In genomic region chr1:104957046-104957445, GRCm38 (mm10) we compare ENCODE assay signal across 12 mouse cellular contexts.
DNase-seq lines count a peak whose midpoint lies in the region; ATAC-seq and TF ChIP-seq lines count a peak whose summit lies in the region.
"Had no signal": no experiment of that assay in that cellular context is flagged by ENCODE, and none has a peak within 500 bp of the region (broad histone marks: within the 10 kb centered on the region; RNA-seq: fewer than 3 reads in every experiment).

No protein-coding gene starts in this region.

- WGBS in midbrain, postnatal 0 days, result 17% methylated on average over 6 of the region's 6 CpGs

- H3K4me3 ChIP-seq in midbrain, postnatal 0 days (ENCODE audit: low read depth, low read length), result no peak overlapping the region
- H3K4me3 ChIP-seq: left cerebral cortex, adult 2 months had no signal

- no peak overlapping the region for H3K9ac ChIP-seq in midbrain, postnatal 0 days (replicated peaks; ENCODE audit: low read length, poor library complexity, severe bottlenecking)

- H3K27me3 ChIP-seq in midbrain, postnatal 0 days (ENCODE audit: insufficient read depth, low read length), result no peaks in the 10 kb centered on the region

- no peak for TF ChIP-seq CTCF in midbrain, postnatal 0 days (IDR thresholded peaks at IDR 0.05)

- H3K9me3 ChIP-seq in midbrain, postnatal 0 days (ENCODE audit: low read length), result no peaks in the 10 kb centered on the region

- no peaks in the 10 kb centered on the region for H3K4me1 ChIP-seq in midbrain, postnatal 0 days (ENCODE audit: insufficient read depth, low read length)

- H3K27ac ChIP-seq in midbrain, postnatal 0 days (ENCODE audit: low read depth, low read length), result no peak overlapping the region
- H3K27ac ChIP-seq: left cerebral cortex, adult 2 months had no signal

- peak; percentile 11 for DNase-seq in kidney, postnatal 14 days
- DNase-seq in kidney, postnatal 25 days, result no peak
- peak; percentile 35 for DNase-seq in cerebellum, adult 8-10 months
- DNase-seq in forelimb bud, embryonic 11.5 days (ENCODE audit: low read depth, low spot score), result peak; percentile 23
- DNase-seq in midbrain, postnatal 0 days (ENCODE audit: low spot score), result peak; percentile 77
- no peak for DNase-seq in natural killer cell, adult 2 months (ENCODE audit: low spot score in 2 of 2)
- no peak for DNase-seq in thymus, postnatal 25 days
- no peak for DNase-seq in right cerebral cortex, postnatal 4 days
- DNase-seq: heart, adult 11 months; lung, adult 18-20 months; thymus, adult 18-20 months had no signal

- H3K4me2 ChIP-seq in midbrain, postnatal 0 days (ENCODE audit: low read depth, low read length, poor library complexity, severe bottlenecking), result no peak overlapping the region

- no peaks in the 10 kb centered on the region for H3K36me3 ChIP-seq in midbrain, postnatal 0 days (ENCODE audit: insufficient read depth, low read length)

- no peak for ATAC-seq in midbrain, postnatal 0 days (ENCODE audit: low FRiP score)

Comparison
In these comparisons a context has a peak if more than half of its experiments do, and no peak if none do; other contexts are left out.
1. DNase-seq: peak in kidney, postnatal 14 days (single experiment), cerebellum, adult 8-10 months (single experiment), forelimb bud, embryonic 11.5 days (single experiment) and midbrain, postnatal 0 days (single experiment); none in kidney, postnatal 25 days (0 of 2), natural killer cell, adult 2 months (0 of 2), thymus, postnatal 25 days (single experiment) and right cerebral cortex, postnatal 4 days (single experiment).